Mouse (Mus musculus): Measurements from ENCODE around the gene Gpr3. TPM values are rescaled to one million over a fixed set of nuclear protein-coding genes. Genes with fewer than 3 reads are reported as not detected.
A peak's percentile ranks its signal among the peaks of the same experiment; 100 is the strongest.

The Gpr3 gene
- polyA plus RNA-seq, 1 experiment from 2014 or later = 0.51 TPM

- Histone ChIP-seq H3K27me3 (ENCODE audit: low read depth, poor library complexity, severe bottlenecking) (no peaks in the 10 kb centered on the region), H3K4me3 (no peak overlapping the region), H3K36me3 (no peaks in the 10 kb centered on the region), H3K9me3 (replicated peaks) (no peaks in the 10 kb centered on the region), H3K4me1 (peaks cover 71% of the 10 kb centered on the region), H3K27ac (peak overlapping the region; percentile 78; the same call in 1 of the 2 replicates)
- DNase-seq (ENCODE audit: low spot score) = no peak
- 94% methylated on average over 3 of the region's 3 CpGs for WGBS
Measured at GRCm38 (mm10) chr4:133202254-133202653, 10.1 kb downstream of the Gpr3 start.

- Histone ChIP-seq H3K36me3 (peaks cover 8% of the 10 kb centered on the region), H3K27ac (peak overlapping the region; percentile 78), H3K4me3 (no peak overlapping the region), H3K4me1 (peaks cover 81% of the 10 kb centered on the region), H3K27me3 (ENCODE audit: low read depth, poor library complexity, severe bottlenecking) (no peaks in the 10 kb centered on the region), H3K9me3 (replicated peaks) (no peaks in the 10 kb centered on the region)
- peak; percentile 70 for DNase-seq (ENCODE audit: low spot score)
- WGBS = 77% methylated on average over 8 of the region's 8 CpGs
Measured at GRCm38 (mm10) chr4:133201006-133201771, 11.1 kb downstream of the Gpr3 start.

GRCm38 (mm10) chr4:133200343-133200742 lies 12.0 kb downstream of the Gpr3 start:
- H3K4me1 ChIP-seq = peaks cover 87% of the 10 kb centered on the region

GRCm38 (mm10) chr4:133199743-133200142 lies 12.6 kb downstream of the Gpr3 start:
- Histone ChIP-seq H3K4me3 (peak overlapping the region; percentile 16; the same call in 1 of the 2 replicates), H3K9me3 (replicated peaks) (no peaks in the 10 kb centered on the region), H3K27ac (peak overlapping the region; percentile 78), H3K27me3 (ENCODE audit: low read depth, poor library complexity, severe bottlenecking) (no peaks in the 10 kb centered on the region), H3K4me1 (peaks cover 82% of the 10 kb centered on the region), H3K36me3 (peaks cover 22% of the 10 kb centered on the region)
- WGBS = 56% methylated on average over 6 of the region's 6 CpGs
- peak; percentile 43 for DNase-seq (ENCODE audit: low spot score)

More at GRCm38 (mm10) chr4:133200343-133200742, 12.0 kb downstream of the Gpr3 start:
- H3K27me3 ChIP-seq (ENCODE audit: low read depth, poor library complexity, severe bottlenecking) = no peaks in the 10 kb centered on the region
- H3K36me3 ChIP-seq = peaks cover 16% of the 10 kb centered on the region
- H3K27ac ChIP-seq = peak overlapping the region; percentile 78
- H3K4me3 ChIP-seq = peak overlapping the region; percentile 16
- no peaks in the 10 kb centered on the region for H3K9me3 ChIP-seq (replicated peaks)
- peak; percentile 45 for DNase-seq (ENCODE audit: low spot score)
- WGBS = 47% methylated on average over 21 of the region's 21 CpGs

- no peaks in the 10 kb centered on the region for H3K27me3 ChIP-seq (ENCODE audit: low read depth, poor library complexity, severe bottlenecking)
- H3K4me3 ChIP-seq = peak overlapping the region; percentile 18
- H3K4me1 ChIP-seq = peaks cover 72% of the 10 kb centered on the region
- peaks cover 34% of the 10 kb centered on the region for H3K36me3 ChIP-seq
- H3K9me3 ChIP-seq (replicated peaks) = no peaks in the 10 kb centered on the region
- WGBS = 11% methylated on average over 19 of the region's 19 CpGs
- peak overlapping the region; percentile 87 for H3K27ac ChIP-seq
- peak; percentile 66 for DNase-seq (ENCODE audit: low spot score)
Measured at GRCm38 (mm10) chr4:133198337-133199180, 13.8 kb downstream of the Gpr3 start.

- Histone ChIP-seq H3K27ac (peak overlapping the region; percentile 87), H3K9me3 (replicated peaks) (no peaks in the 10 kb centered on the region), H3K4me1 (peaks cover 65% of the 10 kb centered on the region), H3K36me3 (peaks cover 41% of the 10 kb centered on the region), H3K4me3 (peak overlapping the region; percentile 18), H3K27me3 (ENCODE audit: low read depth, poor library complexity, severe bottlenecking) (no peaks in the 10 kb centered on the region)
- WGBS = 11% methylated on average over 13 of the region's 13 CpGs
- peak; percentile 56 for DNase-seq (ENCODE audit: low spot score)
Measured at GRCm38 (mm10) chr4:133197801-133198286, 14.5 kb downstream of the Gpr3 start.

- DNase-seq (ENCODE audit: low spot score) = peak; percentile 47
- H3K36me3 ChIP-seq = peaks cover 46% of the 10 kb centered on the region
- H3K27ac ChIP-seq = peak overlapping the region; percentile 87
- H3K9me3 ChIP-seq (replicated peaks) = no peaks in the 10 kb centered on the region
- peak overlapping the region; percentile 18; the same call in 1 of the 2 replicates for H3K4me3 ChIP-seq
- H3K27me3 ChIP-seq (ENCODE audit: low read depth, poor library complexity, severe bottlenecking) = no peaks in the 10 kb centered on the region
- 10% methylated on average over 5 of the region's 5 CpGs for WGBS
- H3K4me1 ChIP-seq = peaks cover 65% of the 10 kb centered on the region
Measured at GRCm38 (mm10) chr4:133197355-133197754, 15.0 kb downstream of the Gpr3 start.

GRCm38 (mm10) chr4:133196852-133197251 lies 15.5 kb downstream of the Gpr3 start:
- 0 out of 2 replicates have a peak overlapping the region, but pooled peaks have one; percentile 18 for H3K4me3 ChIP-seq
- no peaks in the 10 kb centered on the region for H3K27me3 ChIP-seq (ENCODE audit: low read depth, poor library complexity, severe bottlenecking)
- WGBS = 32% methylated on average over 7 of the region's 7 CpGs
- peaks cover 62% of the 10 kb centered on the region for H3K4me1 ChIP-seq
- no peak for DNase-seq (ENCODE audit: low spot score)
- H3K27ac ChIP-seq = peak overlapping the region; percentile 87
- no peaks in the 10 kb centered on the region for H3K9me3 ChIP-seq (replicated peaks)
- H3K36me3 ChIP-seq = peaks cover 51% of the 10 kb centered on the region

- H3K4me3 ChIP-seq = no peak overlapping the region
- peaks cover 58% of the 10 kb centered on the region for H3K36me3 ChIP-seq
- H3K9me3 ChIP-seq (replicated peaks) = no peaks in the 10 kb centered on the region
- H3K27me3 ChIP-seq (ENCODE audit: low read depth, poor library complexity, severe bottlenecking) = no peaks in the 10 kb centered on the region
- 90% methylated on average over 2 of the region's 2 CpGs for WGBS
- H3K4me1 ChIP-seq = peaks cover 55% of the 10 kb centered on the region
- DNase-seq (ENCODE audit: low spot score) = no peak
- peak overlapping the region; percentile 87 for H3K27ac ChIP-seq
Measured at GRCm38 (mm10) chr4:133196136-133196535, 16.2 kb downstream of the Gpr3 start.

- Histone ChIP-seq H3K4me3 (no peak overlapping the region), H3K27ac (no peak overlapping the region), H3K4me1 (peaks cover 44% of the 10 kb centered on the region), H3K9me3 (replicated peaks) (no peaks in the 10 kb centered on the region), H3K27me3 (ENCODE audit: low read depth, poor library complexity, severe bottlenecking) (no peaks in the 10 kb centered on the region), H3K36me3 (peaks cover 70% of the 10 kb centered on the region)
- no peak for DNase-seq (ENCODE audit: low spot score)
- WGBS = 82% methylated on average over 4 of the region's 4 CpGs
Measured at GRCm38 (mm10) chr4:133195014-133195413, 17.3 kb downstream of the Gpr3 start.

- peaks cover 75% of the 10 kb centered on the region for H3K36me3 ChIP-seq
- no peak overlapping the region for H3K27ac ChIP-seq
- no peak overlapping the region for H3K4me3 ChIP-seq
- DNase-seq (ENCODE audit: low spot score) = no peak
- peaks cover 39% of the 10 kb centered on the region for H3K4me1 ChIP-seq
- H3K27me3 ChIP-seq (ENCODE audit: low read depth, poor library complexity, severe bottlenecking) = no peaks in the 10 kb centered on the region
- 90% methylated on average over 11 of the region's 11 CpGs for WGBS
- H3K9me3 ChIP-seq (replicated peaks) = no peaks in the 10 kb centered on the region
Measured at GRCm38 (mm10) chr4:133194482-133194881, 17.9 kb downstream of the Gpr3 start.

GRCm38 (mm10) chr4:133189396-133189795 lies 22.9 kb downstream of the Gpr3 start:
- peaks cover 95% of the 10 kb centered on the region for H3K36me3 ChIP-seq
- H3K4me3 ChIP-seq = no peak overlapping the region
- H3K27ac ChIP-seq = no peak overlapping the region
- H3K9me3 ChIP-seq (replicated peaks) = no peaks in the 10 kb centered on the region
- no peaks in the 10 kb centered on the region for H3K27me3 ChIP-seq (ENCODE audit: low read depth, poor library complexity, severe bottlenecking)
- DNase-seq (ENCODE audit: low spot score) = no peak
- peaks cover 24% of the 10 kb centered on the region for H3K4me1 ChIP-seq
- WGBS = 73% methylated on average over 10 of the region's 10 CpGs

All from limb, embryonic 10.5 days (tissue).